Comparison of ENCODE assay signal across 8 mouse cellular contexts in the genomic region with DNA sequence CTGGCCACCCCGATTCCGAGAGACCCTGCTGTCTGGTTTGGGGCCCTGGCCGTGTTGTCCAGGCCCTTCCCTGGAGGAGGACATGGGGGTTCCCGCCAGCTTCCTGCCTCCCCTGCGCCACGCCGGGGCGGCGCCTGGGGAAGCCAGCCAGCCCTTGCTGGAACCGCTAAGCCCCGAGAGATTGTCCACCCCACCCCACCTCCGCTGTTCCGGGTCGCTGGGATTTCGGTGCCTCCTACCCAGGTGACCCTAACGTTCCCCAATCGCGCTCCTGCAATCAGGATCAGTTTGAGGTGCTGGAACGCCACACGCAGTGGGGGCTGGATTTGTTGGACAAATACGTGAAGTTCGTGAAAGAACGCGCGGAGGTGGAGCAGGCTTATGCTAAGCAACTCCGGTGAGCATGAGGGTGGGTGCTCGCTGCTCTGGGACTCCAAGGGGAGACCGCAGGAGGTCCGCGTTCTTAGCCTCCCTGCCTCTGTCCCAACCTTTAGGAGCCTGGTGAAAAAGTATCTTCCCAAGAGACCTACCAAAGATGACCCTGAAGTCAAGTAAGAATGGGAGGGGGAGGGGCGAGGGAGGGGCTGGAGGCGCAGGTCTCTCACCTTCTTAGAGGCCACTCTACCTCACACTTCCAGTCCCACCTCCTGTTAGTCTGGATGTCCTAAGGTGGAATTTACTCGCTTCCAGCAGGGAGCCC. TPM values are rescaled to one million over a fixed set of nuclear protein-coding genes. Genes with fewer than 3 reads are reported as not detected.
A peak's percentile ranks its signal among the peaks of the same experiment; 100 is the strongest.
DNase-seq lines count a peak whose midpoint lies in the region; ATAC-seq and TF ChIP-seq lines count a peak whose summit lies in the region.

No protein-coding gene starts in this region.

- peaks cover 23% of the 10 kb centered on the region for H3K36me3 ChIP-seq in C2C12 (ENCODE audit: control insufficient read depth, insufficient read depth)
- peaks cover 20% of the 10 kb centered on the region for H3K36me3 ChIP-seq in forebrain, embryonic 13.5 days (ENCODE audit: poor library complexity, severe bottlenecking)
- peaks cover 8% of the 10 kb centered on the region; the same call in 1 of the 2 replicates for H3K36me3 ChIP-seq in midbrain, embryonic 11.5 days (ENCODE audit: control insufficient read depth, insufficient read depth, low read length)

- peak overlapping the region; percentile 83 for H3K4me3 ChIP-seq in C2C12 (ENCODE audit: insufficient read depth, poor library complexity, severe bottlenecking)
- H3K4me3 ChIP-seq in forebrain, embryonic 13.5 days = peak overlapping the region; percentile 50
- peak overlapping the region; percentile 63 for H3K4me3 ChIP-seq in midbrain, embryonic 11.5 days (ENCODE audit: low read depth, low read length)

- ATAC-seq in forebrain, embryonic 13.5 days = no peak
- no peak for ATAC-seq in midbrain, embryonic 11.5 days (ENCODE audit: low FRiP score)

- intact Hi-C loops in heart, postnatal 36 days (cut with DNase I) = loop anchor here (1.0 to 10.0 kb wide), 3 partner anchors 25 to 786 kb away; a partner anchor contains a TSS
- intact Hi-C loops in left cerebral cortex, postnatal 4 days (cut with DNase I) = no loop called here

- no peak overlapping the region for H3K27ac ChIP-seq in forebrain, embryonic 13.5 days
- no peak overlapping the region for H3K27ac ChIP-seq in midbrain, embryonic 11.5 days (ENCODE audit: low read depth, low read length)

- 3% methylated on average over 33 of the region's 33 CpGs for WGBS in forebrain, embryonic 13.5 days
- 4% methylated on average over 33 of the region's 33 CpGs for WGBS in midbrain, embryonic 11.5 days

- no peaks in the 10 kb centered on the region for H3K27me3 ChIP-seq in C2C12 (ENCODE audit: control insufficient read depth, insufficient read depth, insufficient read length)
- H3K27me3 ChIP-seq in forebrain, embryonic 13.5 days = no peaks in the 10 kb centered on the region
- no peaks in the 10 kb centered on the region for H3K27me3 ChIP-seq in midbrain, embryonic 11.5 days (ENCODE audit: control insufficient read depth, insufficient read depth, low read length)

- H3K79me3 ChIP-seq in C2C12 (ENCODE audit: low read depth) = peaks cover 24% of the 10 kb centered on the region

- H3K4me2 ChIP-seq in forebrain, embryonic 13.5 days = peak overlapping the region; percentile 84
- peak overlapping the region; percentile 91 for H3K4me2 ChIP-seq in midbrain, embryonic 11.5 days

- H3K9me3 ChIP-seq in forebrain, embryonic 13.5 days (replicated peaks) = no peaks in the 10 kb centered on the region
- no peaks in the 10 kb centered on the region for H3K9me3 ChIP-seq in midbrain, embryonic 11.5 days (ENCODE audit: control insufficient read depth, low read length)

- peak; percentile 69 for DNase-seq in ZHBTc4 (ENCODE audit: low read depth, low spot score)
- peak; percentile 75 to 81 for DNase-seq in heart, postnatal 36 days
- peak; percentile 17 for DNase-seq in left cerebral cortex, postnatal 4 days
- peak; percentile 86 for DNase-seq in midbrain, embryonic 11.5 days (ENCODE audit: low spot score, missing footprints)
- DNase-seq in thymus, postnatal 4 days = peak; percentile 47
- no peak for DNase-seq in c-Kit-positive CD71-positive TER-119-positive erythroid progenitor cells, embryonic 14.5 days (ENCODE audit: low spot score)

- H3ac ChIP-seq in C2C12 (ENCODE audit: control insufficient read depth, insufficient read length, low read depth) = peak overlapping the region; percentile 56

- peaks cover 41% of the 10 kb centered on the region for H3K79me2 ChIP-seq in C2C12 (ENCODE audit: control insufficient read depth, insufficient read depth)

- TF ChIP-seq CTCF in C2C12 (IDR thresholded peaks at IDR 0.05; ENCODE audit: control insufficient read depth, insufficient read depth, insufficient read length) = no peak

- peak overlapping the region; percentile 73 for H3K9ac ChIP-seq in forebrain, embryonic 13.5 days
- peak overlapping the region; percentile 62 for H3K9ac ChIP-seq in midbrain, embryonic 11.5 days (ENCODE audit: low read length)

- peaks cover 39% of the 10 kb centered on the region for H3K4me1 ChIP-seq in forebrain, embryonic 13.5 days
- peaks cover 18% of the 10 kb centered on the region for H3K4me1 ChIP-seq in midbrain, embryonic 11.5 days (ENCODE audit: control insufficient read depth, insufficient read depth, low read length)

TF ChIP-seq in C2C12, 6 proteins besides CTCF, POLR2A, EP300 and RAD21:
- TF ChIP-seq FOSL1 (IDR thresholded peaks at IDR 0.05; ENCODE audit: insufficient read depth, low read length, poor library complexity, severe bottlenecking) (no peak), USF1 (IDR thresholded peaks at IDR 0.05; ENCODE audit: low read depth) (no peak), MAX (IDR thresholded peaks at IDR 0.05) (no peak), CEBPB (IDR thresholded peaks at IDR 0.05; ENCODE audit: low read depth) (no peak), MYOG (IDR thresholded peaks at IDR 0.05; ENCODE audit: control insufficient read depth, extremely low read depth, insufficient read length) (no peak), MYOD1 (IDR thresholded peaks at IDR 0.05; ENCODE audit: control insufficient read depth, insufficient read length, low read depth) (no peak)
TF ChIP-seq in C2C12: peak in this region for 0.

RNA-seq across cellular contexts. Expression of a gene that starts 1.4 kb away (rescaled TPM):
- 45.7 TPM for polyA plus RNA-seq in C2C12 (2012; fragmentation: generic; extraction: Trizol)
- polyA plus RNA-seq in forebrain, embryonic 13.5 days (2015; fragmentation: Nextera tagmentation; extraction: Ambion mirVana) = 18.7 and 21.7 TPM in 2 replicates
- total RNA-seq in heart, postnatal 36 days (2021) = 100 to 1,000 TPM; 113 to 124 TPM
- 1 to 10 TPM; 5.1 to 6.1 TPM for total RNA-seq in left cerebral cortex, postnatal 4 days (2021)
- 21.2 and 23.6 TPM in 2 replicates for polyA plus RNA-seq in midbrain, embryonic 11.5 days (2014; fragmentation: Nextera tagmentation; extraction: Ambion mirVana)

RNA-seq across cellular contexts. Expression of a gene that starts 2.4 kb away (rescaled TPM):
- 24.7 TPM for polyA plus RNA-seq in C2C12 (2012; fragmentation: generic; extraction: Trizol)
- polyA plus RNA-seq in forebrain, embryonic 13.5 days (2015; fragmentation: Nextera tagmentation; extraction: Ambion mirVana) = 17.8 and 20.7 TPM in 2 replicates
- 10 to 100 TPM; 32.0 to 32.1 TPM for total RNA-seq in heart, postnatal 36 days (2021)
- 10 to 100 TPM; 11.7 to 12.6 TPM for total RNA-seq in left cerebral cortex, postnatal 4 days (2021)
- polyA plus RNA-seq in midbrain, embryonic 11.5 days (2014; fragmentation: Nextera tagmentation; extraction: Ambion mirVana) = 19.7 and 24.5 TPM in 2 replicates

RNA-seq across cellular contexts. Expression of a gene that starts 22.7 kb away (rescaled TPM):
- polyA plus RNA-seq in C2C12 (2012; fragmentation: generic; extraction: Trizol) = 0.01 TPM
- 0.18 and 0.53 TPM in 2 replicates for polyA plus RNA-seq in forebrain, embryonic 13.5 days (2015; fragmentation: Nextera tagmentation; extraction: Ambion mirVana)
- total RNA-seq in heart, postnatal 36 days (2021) = 10 to 100 TPM; 96.2 to 97.5 TPM
- total RNA-seq in left cerebral cortex, postnatal 4 days (2021) = 1 to 10 TPM in 1 of 2 experiments, under 1 TPM in 1; 0.46 to 1.2 TPM
- polyA plus RNA-seq in midbrain, embryonic 11.5 days (2014; fragmentation: Nextera tagmentation; extraction: Ambion mirVana) = 0.19 and 0.68 TPM in 2 replicates

RNA-seq across cellular contexts. Expression of a gene that starts 28.3 kb away (rescaled TPM):
- not detected for polyA plus RNA-seq in C2C12 (2012; fragmentation: generic; extraction: Trizol)
- polyA plus RNA-seq in forebrain, embryonic 13.5 days (2015; fragmentation: Nextera tagmentation; extraction: Ambion mirVana) = 0.61 and 0.82 TPM in 2 replicates
- total RNA-seq in heart, postnatal 36 days (2021) = 1 to 10 TPM; 1.4 to 2.5 TPM
- total RNA-seq in left cerebral cortex, postnatal 4 days (2021) = 1 to 10 TPM; 2.1 to 2.3 TPM
- polyA plus RNA-seq in midbrain, embryonic 11.5 days (2014; fragmentation: Nextera tagmentation; extraction: Ambion mirVana) = 1.8 and 2.3 TPM in 2 replicates

RNA-seq across cellular contexts. Expression of a gene that starts 56.6 kb away (rescaled TPM):
- not detected for polyA plus RNA-seq in C2C12 (2012; fragmentation: generic; extraction: Trizol)
- polyA plus RNA-seq in forebrain, embryonic 13.5 days (2015; fragmentation: Nextera tagmentation; extraction: Ambion mirVana) = not detected in 2 replicates
- total RNA-seq in heart, postnatal 36 days (2021) = not detected
- total RNA-seq in left cerebral cortex, postnatal 4 days (2021) = not detected
- polyA plus RNA-seq in midbrain, embryonic 11.5 days (2014; fragmentation: Nextera tagmentation; extraction: Ambion mirVana) = 0.07 and 0.11 TPM in 2 replicates
